Mouse (Mus musculus): ENCODE measurements around the gene Tlx2. TPM values are rescaled to one million over a fixed set of nuclear protein-coding genes. Genes with fewer than 3 reads are reported as not detected.

The Tlx2 gene
- polyA plus RNA-seq, 1 experiment from 2014 or later: 8.4 TPM

DNA sequence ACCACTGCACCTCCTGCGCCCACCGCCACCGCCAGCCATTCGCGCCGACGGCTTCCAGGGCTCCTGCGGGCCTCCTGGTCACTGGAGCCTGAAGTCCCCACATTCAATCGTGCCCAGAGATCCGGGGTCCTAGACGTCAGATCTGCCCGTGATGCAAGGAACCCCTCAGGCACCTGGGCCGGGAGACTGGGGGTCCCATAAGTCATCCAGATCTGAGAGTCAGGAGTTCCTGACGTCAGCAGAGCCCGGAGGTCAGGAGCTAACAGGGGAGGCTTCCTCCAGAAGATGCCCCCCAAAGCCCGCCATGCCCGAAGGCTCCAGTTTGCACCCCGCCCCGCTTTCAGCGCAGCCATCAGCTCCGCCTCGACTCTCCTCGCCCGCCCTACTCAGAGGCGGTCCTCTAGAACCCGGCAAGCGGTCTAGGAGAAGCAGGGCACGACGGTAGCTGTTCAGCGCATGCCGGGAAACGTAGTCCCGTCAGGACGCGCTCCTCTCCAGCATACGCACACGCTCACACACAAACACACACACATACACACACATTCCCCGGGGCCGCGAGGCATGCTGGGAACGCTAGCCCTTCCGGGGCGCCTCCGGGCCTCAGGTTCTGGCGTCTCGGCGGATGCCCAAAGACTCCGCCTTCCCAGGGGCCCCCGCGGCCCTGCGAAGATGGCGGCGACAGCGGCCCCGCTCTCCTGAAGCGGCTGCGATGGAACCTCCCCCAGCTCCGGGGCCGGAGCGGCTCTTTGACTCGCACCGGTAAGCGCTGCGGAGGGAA, 15.8 kb downstream of the Tlx2 start, which contains the start of gene Aup1:
Gene Aup1, plus strand, starts transcription at position 448 of the 778 bp plus-strand sequence.
- H3K9ac ChIP-seq (replicated peaks; ENCODE audit: low read depth, low read length): peak within 1 kb of the TSS; percentile 93
- peak; percentile 96 for ATAC-seq (ENCODE audit: insufficient number of reproducible peaks, insufficient read depth, low FRiP score, low read depth)

DNA sequence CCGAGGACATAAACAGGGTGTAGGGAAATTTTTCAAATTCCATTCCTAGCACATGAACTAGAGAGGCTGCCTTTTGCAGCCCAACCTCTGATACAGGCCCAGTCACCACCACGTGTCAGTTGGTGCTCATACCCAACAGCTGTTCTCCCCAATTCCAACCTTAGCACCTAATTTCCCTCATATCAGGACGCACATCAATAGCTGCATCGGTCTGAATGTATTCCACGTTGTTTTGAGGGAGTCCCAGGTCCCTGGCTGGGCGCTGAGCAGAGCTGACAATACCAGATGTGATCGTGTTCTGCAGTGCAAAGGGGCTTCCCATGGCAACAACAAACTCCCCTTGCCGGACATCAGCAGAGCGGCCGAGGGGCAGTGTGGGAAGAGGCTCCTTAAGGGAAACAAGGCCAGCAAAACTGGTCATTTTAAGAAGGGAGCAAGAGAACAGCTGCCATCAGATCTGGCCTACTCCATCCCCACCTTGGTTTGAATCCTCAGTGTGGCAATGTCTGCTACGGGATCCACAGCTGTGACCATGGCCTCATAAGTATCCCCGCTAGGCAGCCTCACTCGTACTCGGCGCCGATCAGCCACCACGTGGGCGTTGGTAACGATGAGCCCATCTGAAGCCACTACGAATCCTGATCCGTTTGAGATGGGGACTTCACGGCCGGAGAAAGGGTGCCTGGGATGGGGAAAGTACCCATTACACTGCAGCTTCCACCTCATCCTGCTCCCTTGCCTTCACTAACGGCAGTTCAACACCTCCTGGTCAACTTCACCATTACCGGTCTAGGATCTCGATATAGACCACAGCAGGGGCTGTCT, 16.7 kb downstream of the Tlx2 start:
- ATAC-seq (ENCODE audit: insufficient number of reproducible peaks, insufficient read depth, low FRiP score, low read depth): no peak
- under 1% methylated on average over 26 of the region's 26 CpGs for WGBS
- Histone ChIP-seq H3K36me3 (ENCODE audit: control insufficient read depth, insufficient read depth, low read length) (peaks cover 13% of the 10 kb centered on the region), H3K9ac (replicated peaks; ENCODE audit: low read depth, low read length) (peak overlapping the region; percentile 93), H3K27ac (ENCODE audit: low read length) (peak overlapping the region; percentile 72), H3K4me1 (ENCODE audit: control insufficient read depth, insufficient read depth, low read length) (peaks cover 20% of the 10 kb centered on the region), H3K4me2 (replicated peaks; ENCODE audit: low read depth, low read length) (peak overlapping the region; percentile 94), H3K9me3 (ENCODE audit: control insufficient read depth, low read depth, low read length) (no peaks in the 10 kb centered on the region), H3K4me3 (ENCODE audit: low read depth, low read length) (peak overlapping the region; percentile 98), H3K27me3 (ENCODE audit: control insufficient read depth, insufficient read depth, low read length) (no peaks in the 10 kb centered on the region)

More for the DNA sequence above, 15.8 kb downstream of the Tlx2 start, which contains the start of gene Aup1:
- peak within 1 kb of the TSS; percentile 98 for H3K4me3 ChIP-seq (ENCODE audit: low read depth, low read length)
- no peaks in the 10 kb centered on the region for H3K27me3 ChIP-seq (ENCODE audit: control insufficient read depth, insufficient read depth, low read length)
- H3K4me1 ChIP-seq (ENCODE audit: control insufficient read depth, insufficient read depth, low read length): peaks cover 20% of the 10 kb centered on the region
- under 1% methylated on average over 59 of the region's 64 CpGs for WGBS
- H3K9me3 ChIP-seq (ENCODE audit: control insufficient read depth, low read depth, low read length): no peaks in the 10 kb centered on the region
- peak within 1 kb of the TSS; percentile 78 for H3K27ac ChIP-seq (ENCODE audit: low read length)
- H3K36me3 ChIP-seq (ENCODE audit: control insufficient read depth, insufficient read depth, low read length): peaks cover 13% of the 10 kb centered on the region
- H3K4me2 ChIP-seq (replicated peaks; ENCODE audit: low read depth, low read length): peak within 1 kb of the TSS; percentile 94

- Histone ChIP-seq H3K4me1 (ENCODE audit: control insufficient read depth, insufficient read depth, low read length) (peaks cover 10% of the 10 kb centered on the region), H3K4me2 (replicated peaks; ENCODE audit: low read depth, low read length) (no peak overlapping the region), H3K36me3 (ENCODE audit: control insufficient read depth, insufficient read depth, low read length) (peaks cover 5% of the 10 kb centered on the region; the same call in 1 of the 2 replicates), H3K4me3 (ENCODE audit: low read depth, low read length) (no peak overlapping the region), H3K9ac (replicated peaks; ENCODE audit: low read depth, low read length) (no peak overlapping the region), H3K9me3 (ENCODE audit: control insufficient read depth, low read depth, low read length) (no peaks in the 10 kb centered on the region), H3K27me3 (ENCODE audit: control insufficient read depth, insufficient read depth, low read length) (no peaks in the 10 kb centered on the region), H3K27ac (ENCODE audit: low read length) (no peak overlapping the region)
- ATAC-seq (ENCODE audit: insufficient number of reproducible peaks, insufficient read depth, low FRiP score, low read depth): no peak
- 70% methylated on average over 10 of the region's 10 CpGs for WGBS
Measured at GRCm38 (mm10) chr6:83049367-83049766, 20.7 kb downstream of the Tlx2 start.

- Histone ChIP-seq H3K27me3 (ENCODE audit: control insufficient read depth, insufficient read depth, low read length) (no peaks in the 10 kb centered on the region), H3K4me2 (replicated peaks; ENCODE audit: low read depth, low read length) (no peak overlapping the region), H3K27ac (ENCODE audit: low read length) (no peak overlapping the region), H3K4me3 (ENCODE audit: low read depth, low read length) (no peak overlapping the region), H3K36me3 (ENCODE audit: control insufficient read depth, insufficient read depth, low read length) (no peaks in the 10 kb centered on the region), H3K4me1 (ENCODE audit: control insufficient read depth, insufficient read depth, low read length) (no peaks in the 10 kb centered on the region), H3K9ac (replicated peaks; ENCODE audit: low read depth, low read length) (no peak overlapping the region), H3K9me3 (ENCODE audit: control insufficient read depth, low read depth, low read length) (no peaks in the 10 kb centered on the region)
- 78% methylated on average over 9 of the region's 9 CpGs for WGBS
- ATAC-seq (ENCODE audit: insufficient number of reproducible peaks, insufficient read depth, low FRiP score, low read depth): no peak
Measured at GRCm38 (mm10) chr6:83044742-83045141, 25.4 kb downstream of the Tlx2 start.

- 91% methylated on average over 5 of the region's 5 CpGs for WGBS
- Histone ChIP-seq H3K4me3 (ENCODE audit: low read depth, low read length) (no peak overlapping the region), H3K4me2 (replicated peaks; ENCODE audit: low read depth, low read length) (no peak overlapping the region), H3K9me3 (ENCODE audit: control insufficient read depth, low read depth, low read length) (no peaks in the 10 kb centered on the region), H3K36me3 (ENCODE audit: control insufficient read depth, insufficient read depth, low read length) (no peaks in the 10 kb centered on the region), H3K4me1 (ENCODE audit: control insufficient read depth, insufficient read depth, low read length) (no peaks in the 10 kb centered on the region), H3K27ac (ENCODE audit: low read length) (no peak overlapping the region), H3K9ac (replicated peaks; ENCODE audit: low read depth, low read length) (no peak overlapping the region), H3K27me3 (ENCODE audit: control insufficient read depth, insufficient read depth, low read length) (no peaks in the 10 kb centered on the region)
- ATAC-seq (ENCODE audit: insufficient number of reproducible peaks, insufficient read depth, low FRiP score, low read depth): no peak
Measured at GRCm38 (mm10) chr6:83043993-83044392, 26.1 kb downstream of the Tlx2 start.

DNA sequence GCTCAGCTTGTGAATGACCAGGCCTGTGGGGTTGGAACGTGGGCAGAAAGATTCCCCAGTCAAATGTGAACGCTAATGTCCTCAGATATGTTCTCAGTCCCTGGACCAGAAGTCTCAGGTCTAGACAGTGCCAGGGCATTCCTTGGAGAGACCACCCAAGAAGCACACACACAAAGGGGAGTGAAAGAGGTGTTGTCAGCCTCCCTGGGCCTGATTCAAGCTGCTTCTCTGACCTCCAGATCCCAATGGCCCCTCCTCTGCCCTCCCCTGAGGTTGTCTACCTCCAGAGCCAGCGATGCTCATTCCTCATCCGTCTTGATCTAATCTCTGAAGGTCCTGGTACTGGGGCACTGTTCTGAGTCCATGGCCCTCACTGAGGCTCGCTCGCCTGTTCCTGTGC, 26.5 kb downstream of the Tlx2 start:
- Histone ChIP-seq H3K4me2 (replicated peaks; ENCODE audit: low read depth, low read length) (no peak overlapping the region), H3K36me3 (ENCODE audit: control insufficient read depth, insufficient read depth, low read length) (no peaks in the 10 kb centered on the region), H3K9me3 (ENCODE audit: control insufficient read depth, low read depth, low read length) (no peaks in the 10 kb centered on the region), H3K27me3 (ENCODE audit: control insufficient read depth, insufficient read depth, low read length) (no peaks in the 10 kb centered on the region), H3K4me1 (ENCODE audit: control insufficient read depth, insufficient read depth, low read length) (0 out of 2 replicates have a peak, but pooled peaks cover 4% of the 10 kb centered on the region), H3K9ac (replicated peaks; ENCODE audit: low read depth, low read length) (no peak overlapping the region), H3K27ac (ENCODE audit: low read length) (no peak overlapping the region), H3K4me3 (ENCODE audit: low read depth, low read length) (no peak overlapping the region)
- WGBS: 53% methylated on average over 6 of the region's 6 CpGs
- ATAC-seq (ENCODE audit: insufficient number of reproducible peaks, insufficient read depth, low FRiP score, low read depth): no peak

DNA sequence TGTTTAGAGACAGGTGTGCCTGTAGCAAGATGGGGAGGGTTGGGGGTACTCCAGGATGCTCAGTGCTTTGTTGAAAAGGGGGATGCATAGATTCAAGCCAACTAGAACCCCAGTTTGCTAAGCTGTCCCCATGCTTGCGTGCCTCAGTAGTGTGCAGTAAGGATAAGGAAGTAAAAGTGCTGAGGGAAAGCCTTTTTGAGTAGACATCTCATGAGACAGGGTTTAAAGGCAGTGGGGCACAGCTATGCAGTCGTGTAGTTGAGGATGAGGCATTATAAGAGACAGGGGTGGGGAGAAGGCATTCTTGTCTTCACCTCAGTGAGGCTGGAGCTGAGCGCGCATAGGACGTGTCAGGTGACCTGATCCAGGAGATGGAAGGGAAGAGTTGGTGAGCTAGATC, 29.5 kb downstream of the Tlx2 start:
- H3K9me3 ChIP-seq (ENCODE audit: control insufficient read depth, low read depth, low read length): no peaks in the 10 kb centered on the region
- 78% methylated on average over 5 of the region's 5 CpGs for WGBS
- no peak overlapping the region for H3K4me3 ChIP-seq (ENCODE audit: low read depth, low read length)
- no peak overlapping the region for H3K4me2 ChIP-seq (replicated peaks; ENCODE audit: low read depth, low read length)
- ATAC-seq (ENCODE audit: insufficient number of reproducible peaks, insufficient read depth, low FRiP score, low read depth): no peak
- H3K9ac ChIP-seq (replicated peaks; ENCODE audit: low read depth, low read length): no peak overlapping the region
- H3K4me1 ChIP-seq (ENCODE audit: control insufficient read depth, insufficient read depth, low read length): 0 out of 2 replicates have a peak, but pooled peaks cover 10% of the 10 kb centered on the region
- H3K27ac ChIP-seq (ENCODE audit: low read length): no peak overlapping the region
- H3K27me3 ChIP-seq (ENCODE audit: control insufficient read depth, insufficient read depth, low read length): no peaks in the 10 kb centered on the region
- no peaks in the 10 kb centered on the region for H3K36me3 ChIP-seq (ENCODE audit: control insufficient read depth, insufficient read depth, low read length)

DNA sequence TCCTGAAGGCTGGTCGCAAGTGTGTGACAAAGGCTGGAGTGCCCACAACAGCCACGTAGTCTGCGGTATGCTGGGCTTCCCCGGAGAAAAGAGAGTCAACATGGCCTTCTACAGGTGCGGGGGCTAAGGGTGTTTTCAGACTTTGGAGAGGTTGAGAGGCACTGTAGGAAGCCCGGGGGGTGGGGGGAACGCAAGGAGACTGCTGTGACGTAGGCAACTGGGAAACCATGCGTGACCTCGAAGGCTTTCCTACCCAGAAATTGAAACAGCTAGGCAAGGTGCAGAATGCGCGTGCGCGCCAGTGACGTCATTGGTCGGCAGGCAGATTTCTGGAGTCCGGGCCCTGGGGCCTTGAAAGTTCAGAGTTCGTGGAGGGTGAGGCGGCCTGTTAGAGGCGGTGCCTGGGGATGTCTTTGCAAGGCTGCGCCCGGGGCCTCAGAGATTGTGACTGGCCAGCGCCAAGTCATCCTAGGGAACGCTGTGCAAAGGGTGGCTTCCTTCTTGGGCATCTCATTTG, 31.5 kb downstream of the Tlx2 start:
- Histone ChIP-seq H3K4me3 (ENCODE audit: low read depth, low read length) (peak overlapping the region; percentile 5; the same call in 1 of the 2 replicates), H3K4me2 (replicated peaks; ENCODE audit: low read depth, low read length) (peak overlapping the region; percentile 45), H3K9me3 (ENCODE audit: control insufficient read depth, low read depth, low read length) (no peaks in the 10 kb centered on the region), H3K27ac (ENCODE audit: low read length) (no peak overlapping the region), H3K4me1 (ENCODE audit: control insufficient read depth, insufficient read depth, low read length) (peaks cover 17% of the 10 kb centered on the region; the same call in 1 of the 2 replicates), H3K36me3 (ENCODE audit: control insufficient read depth, insufficient read depth, low read length) (no peaks in the 10 kb centered on the region), H3K9ac (replicated peaks; ENCODE audit: low read depth, low read length) (no peak overlapping the region), H3K27me3 (ENCODE audit: control insufficient read depth, insufficient read depth, low read length) (no peaks in the 10 kb centered on the region)
- WGBS: 15% methylated on average over 24 of the region's 24 CpGs
- ATAC-seq (ENCODE audit: insufficient number of reproducible peaks, insufficient read depth, low FRiP score, low read depth): peak; percentile 73

Measured in stomach, embryonic 14.5 days (tissue).